Mouse (Mus musculus) forebrain, embryonic 13.5 days (tissue): Measurements from ENCODE around the gene Dedd. TPM values are rescaled to one million over a fixed set of nuclear protein-coding genes. Genes with fewer than 3 reads are reported as not detected.

Source experiments
- polyA plus RNA-seq: library from polyadenylated mRNA; unstranded; fragments of >200 nt; fragmentation: Nextera tagmentation; extraction: Ambion mirVana; gene quantifications from 2 replicates; pipeline ENCODE4 v1.2.1, GENCODE M21; 2015

Gene Dedd
- polyA plus RNA-seq, 1 experiment from 2014 or later, result 50.9 TPM

Other genes with a start within 250 kb of the Dedd start
- 6.6 and 7.8 TPM in 2 replicates for gene Cfap126, start 215.2 kb upstream of the Dedd start, polyA plus RNA-seq
- gene Sdhc, start 178.5 kb upstream of the Dedd start, polyA plus RNA-seq, result 223 and 229 TPM in 2 replicates
- 0.22 TPM in 1 of 2 replicates, not detected in the other for gene Mpz, start 178.4 kb upstream of the Dedd start, polyA plus RNA-seq
- gene Pcp4l1, start 132.9 kb upstream of the Dedd start, polyA plus RNA-seq, result 6.2 and 8.8 TPM in 2 replicates
- 0.32 and 0.37 TPM in 2 replicates for gene Nr1i3, start 115.2 kb upstream of the Dedd start, polyA plus RNA-seq
- gene Tomm40l, start 106.6 kb upstream of the Dedd start, polyA plus RNA-seq, result 33.8 and 43.0 TPM in 2 replicates
- gene Apoa2, start 104.1 kb upstream of the Dedd start, polyA plus RNA-seq, result 2.6 and 8.3 TPM in 2 replicates
- gene Fcer1g, start 94.8 kb upstream of the Dedd start, polyA plus RNA-seq, result 12.3 and 12.8 TPM in 2 replicates
- gene Adamts4, start 78.7 kb upstream of the Dedd start, polyA plus RNA-seq, result 6.9 and 7.3 TPM in 2 replicates
- 216 and 221 TPM in 2 replicates for gene Ndufs2, start 77.8 kb upstream of the Dedd start, polyA plus RNA-seq
- gene B4galt3, start 58.8 kb upstream of the Dedd start, polyA plus RNA-seq, result 89.0 and 95.3 TPM in 2 replicates
- 50.3 and 51.0 TPM in 2 replicates for gene Ppox, start 48.0 kb upstream of the Dedd start, polyA plus RNA-seq
- gene Usp21, start 41.2 kb upstream of the Dedd start, polyA plus RNA-seq, result 122 and 125 TPM in 2 replicates
- gene Ufc1, start 34.1 kb upstream of the Dedd start, polyA plus RNA-seq, result 118 and 120 TPM in 2 replicates
- gene Nit1, start 16.5 kb downstream of the Dedd start, polyA plus RNA-seq, result 52.9 and 56.9 TPM in 2 replicates
- 160 and 180 TPM in 2 replicates for gene Pfdn2, start 16.5 kb downstream of the Dedd start, polyA plus RNA-seq
- gene Klhdc9, start 31.7 kb downstream of the Dedd start, polyA plus RNA-seq, result 3.3 and 3.8 TPM in 2 replicates
- gene Nectin4, start 41.0 kb downstream of the Dedd start, polyA plus RNA-seq, result 0.31 and 0.32 TPM in 2 replicates
- 0.35 and 0.36 TPM in 2 replicates for gene Arhgap30, start 59.8 kb downstream of the Dedd start, polyA plus RNA-seq
- gene Usf1, start 82.2 kb downstream of the Dedd start, polyA plus RNA-seq, result 205 and 211 TPM in 2 replicates
- gene Tstd1, start 89.7 kb downstream of the Dedd start, polyA plus RNA-seq, result 12.2 and 12.3 TPM in 2 replicates
- gene F11r, start 108.4 kb downstream of the Dedd start, polyA plus RNA-seq, result 8.4 and 9.7 TPM in 2 replicates
- gene Alyref2, start 174.3 kb downstream of the Dedd start, polyA plus RNA-seq, result 23.0 and 24.5 TPM in 2 replicates
- gene Itln1, start 206.1 kb downstream of the Dedd start, polyA plus RNA-seq, result not detected in 2 replicates
- gene Cd244a, start 230.0 kb downstream of the Dedd start, polyA plus RNA-seq, result not detected in 2 replicates